Mouse (Mus musculus): ENCODE measurements around the gene Ptgr1. TPM values are rescaled to one million over a fixed set of nuclear protein-coding genes. Genes with fewer than 3 reads are reported as not detected.

Gene Ptgr1
- total and polyA plus RNA-seq, 2 experiments = 1.4 to 4.1 TPM

GRCm38 (mm10) chr4:58998688-58999087, 11.8 kb upstream of the Ptgr1 start:
- Histone ChIP-seq H3K79me2 (ENCODE audit: control insufficient read depth, insufficient read depth, low read length) (peaks cover 3% of the 10 kb centered on the region; the same call in 1 of the 2 replicates), H3K9ac (ENCODE audit: low read depth, low read length) (no peak overlapping the region), H3K27me3 (ENCODE audit: control insufficient read depth, insufficient read depth, low read length) (no peaks in the 10 kb centered on the region), H3K4me3 (ENCODE audit: insufficient read depth, low read depth, low read length) (no peak overlapping the region), H3K36me3 (ENCODE audit: control insufficient read depth, insufficient read depth, low read length) (no peaks in the 10 kb centered on the region), H3K4me1 (ENCODE audit: control insufficient read depth, insufficient read depth, low read length) (peaks cover 2% of the 10 kb centered on the region), H3K27ac (replicated peaks; ENCODE audit: insufficient read depth, low read depth, low read length) (no peak overlapping the region)
- no peak for TF ChIP-seq CTCF (IDR thresholded peaks at IDR 0.05; ENCODE audit: low read depth, low read length)
- no peak for TF ChIP-seq POLR2A (IDR thresholded peaks at IDR 0.05; ENCODE audit: extremely low read depth, insufficient read depth, low read length)
- 76% methylated on average over 1 of the region's 1 CpGs for WGBS
- DNase-seq (ENCODE audit: extremely low read depth, low read depth, low spot score) = no peak

- DNase-seq (ENCODE audit: extremely low read depth, low read depth, low spot score) = no peak
- H3K27ac ChIP-seq (replicated peaks; ENCODE audit: insufficient read depth, low read depth, low read length) = no peak overlapping the region
- H3K79me2 ChIP-seq (ENCODE audit: control insufficient read depth, insufficient read depth, low read length) = no peaks in the 10 kb centered on the region
- H3K4me1 ChIP-seq (ENCODE audit: control insufficient read depth, insufficient read depth, low read length) = no peaks in the 10 kb centered on the region
- H3K27me3 ChIP-seq (ENCODE audit: control insufficient read depth, insufficient read depth, low read length) = 0 out of 2 replicates have a peak, but pooled peaks cover 2% of the 10 kb centered on the region
- TF ChIP-seq CTCF (IDR thresholded peaks at IDR 0.05; ENCODE audit: low read depth, low read length) (no peak), POLR2A (IDR thresholded peaks at IDR 0.05; ENCODE audit: extremely low read depth, insufficient read depth, low read length) (no peak)
- no peaks in the 10 kb centered on the region for H3K36me3 ChIP-seq (ENCODE audit: control insufficient read depth, insufficient read depth, low read length)
- no peak overlapping the region for H3K4me3 ChIP-seq (ENCODE audit: insufficient read depth, low read depth, low read length)
- WGBS = 38% methylated on average over 5 of the region's 5 CpGs
- H3K9ac ChIP-seq (ENCODE audit: low read depth, low read length) = no peak overlapping the region
Observed at GRCm38 (mm10) chr4:58997081-58997480, 10.2 kb upstream of the Ptgr1 start.

- TF ChIP-seq POLR2A (IDR thresholded peaks at IDR 0.05; ENCODE audit: extremely low read depth, insufficient read depth, low read length) (no peak), CTCF (IDR thresholded peaks at IDR 0.05; ENCODE audit: low read depth, low read length) (no peak)
- Histone ChIP-seq H3K27ac (replicated peaks; ENCODE audit: insufficient read depth, low read depth, low read length) (no peak overlapping the region), H3K27me3 (ENCODE audit: control insufficient read depth, insufficient read depth, low read length) (0 out of 2 replicates have a peak, but pooled peaks cover 2% of the 10 kb centered on the region), H3K36me3 (ENCODE audit: control insufficient read depth, insufficient read depth, low read length) (no peaks in the 10 kb centered on the region), H3K79me2 (ENCODE audit: control insufficient read depth, insufficient read depth, low read length) (no peaks in the 10 kb centered on the region), H3K4me1 (ENCODE audit: control insufficient read depth, insufficient read depth, low read length) (no peaks in the 10 kb centered on the region), H3K9ac (ENCODE audit: low read depth, low read length) (no peak overlapping the region), H3K4me3 (ENCODE audit: insufficient read depth, low read depth, low read length) (no peak overlapping the region)
- DNase-seq (ENCODE audit: extremely low read depth, low read depth, low spot score) = no peak
- 86% methylated on average over 8 of the region's 8 CpGs for WGBS
Observed at GRCm38 (mm10) chr4:58995251-58995693, 8.4 kb upstream of the Ptgr1 start.

- H3K9ac ChIP-seq (ENCODE audit: low read depth, low read length) = no peak within 1 kb of the TSS
- no peak for DNase-seq (ENCODE audit: extremely low read depth, low read depth, low spot score)
- no peaks in the 10 kb centered on the region for H3K36me3 ChIP-seq (ENCODE audit: control insufficient read depth, insufficient read depth, low read length)
- WGBS = 89% methylated on average over 4 of the region's 4 CpGs
- H3K4me1 ChIP-seq (ENCODE audit: control insufficient read depth, insufficient read depth, low read length) = no peaks in the 10 kb centered on the region
- TF ChIP-seq CTCF (IDR thresholded peaks at IDR 0.05; ENCODE audit: low read depth, low read length) = no peak
- TF ChIP-seq POLR2A (IDR thresholded peaks at IDR 0.05; ENCODE audit: extremely low read depth, insufficient read depth, low read length) = no peak
- no peak within 1 kb of the TSS for H3K4me3 ChIP-seq (ENCODE audit: insufficient read depth, low read depth, low read length)
- no peak within 1 kb of the TSS for H3K27ac ChIP-seq (replicated peaks; ENCODE audit: insufficient read depth, low read depth, low read length)
- H3K79me2 ChIP-seq (ENCODE audit: control insufficient read depth, insufficient read depth, low read length) = no peaks in the 10 kb centered on the region
- 0 out of 2 replicates have a peak, but pooled peaks cover 2% of the 10 kb centered on the region for H3K27me3 ChIP-seq (ENCODE audit: control insufficient read depth, insufficient read depth, low read length)
Observed at GRCm38 (mm10) chr4:58994762-58995161, 7.8 kb upstream of the Ptgr1 start, which contains the start of gene Dnajc25. TSS of gene Dnajc25 (plus strand) at chr4:58995062.

GRCm38 (mm10) chr4:58992195-58992594, 5.3 kb upstream of the Ptgr1 start:
- DNase-seq (ENCODE audit: extremely low read depth, low read depth, low spot score) = no peak
- Histone ChIP-seq H3K36me3 (ENCODE audit: control insufficient read depth, insufficient read depth, low read length) (no peaks in the 10 kb centered on the region), H3K4me3 (ENCODE audit: insufficient read depth, low read depth, low read length) (no peak overlapping the region), H3K4me1 (ENCODE audit: control insufficient read depth, insufficient read depth, low read length) (no peaks in the 10 kb centered on the region), H3K9ac (ENCODE audit: low read depth, low read length) (no peak overlapping the region), H3K27ac (replicated peaks; ENCODE audit: insufficient read depth, low read depth, low read length) (no peak overlapping the region), H3K27me3 (ENCODE audit: control insufficient read depth, insufficient read depth, low read length) (0 out of 2 replicates have a peak, but pooled peaks cover 2% of the 10 kb centered on the region), H3K79me2 (ENCODE audit: control insufficient read depth, insufficient read depth, low read length) (no peaks in the 10 kb centered on the region)
- 83% methylated on average over 5 of the region's 5 CpGs for WGBS
- TF ChIP-seq CTCF (IDR thresholded peaks at IDR 0.05; ENCODE audit: low read depth, low read length) (no peak), POLR2A (IDR thresholded peaks at IDR 0.05; ENCODE audit: extremely low read depth, insufficient read depth, low read length) (no peak)

GRCm38 (mm10) chr4:58990609-58991434, 3.9 kb upstream of the Ptgr1 start:
- TF ChIP-seq POLR2A (IDR thresholded peaks at IDR 0.05; ENCODE audit: extremely low read depth, insufficient read depth, low read length) = no peak
- TF ChIP-seq CTCF (IDR thresholded peaks at IDR 0.05; ENCODE audit: low read depth, low read length) = no peak
- Histone ChIP-seq H3K4me1 (ENCODE audit: control insufficient read depth, insufficient read depth, low read length) (peaks cover 4% of the 10 kb centered on the region), H3K27me3 (ENCODE audit: control insufficient read depth, insufficient read depth, low read length) (0 out of 2 replicates have a peak, but pooled peaks cover 2% of the 10 kb centered on the region), H3K79me2 (ENCODE audit: control insufficient read depth, insufficient read depth, low read length) (no peaks in the 10 kb centered on the region), H3K36me3 (ENCODE audit: control insufficient read depth, insufficient read depth, low read length) (no peaks in the 10 kb centered on the region), H3K9ac (ENCODE audit: low read depth, low read length) (no peak overlapping the region), H3K27ac (replicated peaks; ENCODE audit: insufficient read depth, low read depth, low read length) (no peak overlapping the region), H3K4me3 (ENCODE audit: insufficient read depth, low read depth, low read length) (no peak overlapping the region)
- WGBS = 91% methylated on average over 17 of the region's 17 CpGs
- DNase-seq (ENCODE audit: extremely low read depth, low read depth, low spot score) = no peak

Measured in liver, adult 2 months (tissue).